Mouse (Mus musculus) heart, postnatal 25 days (tissue): ENCODE data around the gene Gak. TPM values are rescaled to one million over a fixed set of nuclear protein-coding genes. Genes with fewer than 3 reads are reported as not detected.
"Not testable (repeated sequence)": the region's sequence is repeated elsewhere in the genome, so short reads cannot be mapped to it uniquely, and the experiment has no call there.

ENCODE experiments used
- DNase-seq: peaks from one replicate; pipeline ENCODE4 v3.0.0; 2022; ENCODE audit warnings: low spot score
- intact Hi-C: fragments of 180-260 bp; cut with DNase I; formaldehyde crosslinking; loops from one replicate; pipeline ENCODE4 v1.15.1; 2025
- total RNA-seq, 2 experiments: library from RNA; stranded (reverse); gene quantifications; 2 replicates each; pipeline ENCODE4 v1.2.3; 2021

Gak gene
- total RNA-seq, 2 experiments from 2014 or later: 23.0 to 24.1 TPM

DNA sequence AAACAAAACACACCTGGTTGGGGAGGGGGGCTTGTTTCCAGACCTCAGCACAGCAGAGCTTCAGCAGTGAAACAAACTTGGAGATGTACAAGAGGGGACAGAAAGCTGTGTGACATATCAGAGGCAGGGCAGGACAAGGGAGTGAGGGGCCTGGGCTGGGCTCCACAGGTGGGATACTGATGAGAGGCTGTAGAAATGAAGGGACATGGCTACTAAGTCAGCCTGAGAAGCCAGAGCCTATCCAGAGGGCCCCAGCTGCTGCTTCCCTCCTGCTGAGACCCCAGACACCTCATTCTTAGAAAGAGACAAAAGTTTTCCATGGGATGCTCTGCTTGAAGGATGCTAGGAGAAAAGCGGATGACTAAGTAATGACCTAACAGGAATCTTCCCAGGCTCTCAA is 29.1 kb upstream of the Gak start:
- intact Hi-C loops: no loop called here
- DNase-seq: no peak

- intact Hi-C loops: no loop called here
- no peak for DNase-seq
Measured at GRCm38 (mm10) chr5:108657406-108657805, 27.9 kb upstream of the Gak start.

DNA sequence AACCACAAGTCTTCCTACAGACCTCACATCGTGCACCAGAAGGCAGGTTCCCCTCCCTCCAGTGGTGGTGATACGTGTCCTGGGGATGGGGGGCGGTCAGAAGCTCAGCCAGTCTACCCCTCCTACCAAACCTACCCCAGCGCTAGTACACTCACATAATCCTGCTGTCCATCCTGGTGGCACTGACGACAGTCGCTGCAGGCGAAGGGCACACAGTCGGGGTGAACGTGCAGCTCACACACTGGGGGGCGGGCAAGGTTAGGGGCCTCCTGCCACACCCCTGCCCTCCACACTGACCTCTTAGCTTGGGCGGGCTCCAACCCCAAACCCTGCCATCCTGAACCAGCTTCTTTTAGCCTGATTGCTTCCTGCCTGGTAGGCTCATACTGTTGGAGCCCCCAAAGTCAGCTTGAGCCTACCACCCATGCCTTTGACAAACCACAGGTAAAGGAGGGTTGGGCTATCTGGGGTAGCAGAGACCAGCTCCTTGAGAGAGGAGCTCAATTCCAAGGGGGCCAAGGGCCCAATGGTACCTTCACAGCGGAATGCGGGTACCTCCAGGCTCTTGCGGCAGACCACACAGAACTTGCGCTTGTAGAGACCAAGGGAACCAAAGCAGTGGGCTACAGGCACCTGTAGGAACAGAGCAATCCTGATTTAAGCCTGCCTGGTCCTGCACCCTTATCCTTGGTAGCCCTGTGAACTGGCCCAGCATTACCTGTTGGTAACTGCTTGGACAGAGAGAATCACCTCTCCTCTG is 26.5 kb upstream of the Gak start:
- intact Hi-C loops: no loop called here
- no peak for DNase-seq

DNA sequence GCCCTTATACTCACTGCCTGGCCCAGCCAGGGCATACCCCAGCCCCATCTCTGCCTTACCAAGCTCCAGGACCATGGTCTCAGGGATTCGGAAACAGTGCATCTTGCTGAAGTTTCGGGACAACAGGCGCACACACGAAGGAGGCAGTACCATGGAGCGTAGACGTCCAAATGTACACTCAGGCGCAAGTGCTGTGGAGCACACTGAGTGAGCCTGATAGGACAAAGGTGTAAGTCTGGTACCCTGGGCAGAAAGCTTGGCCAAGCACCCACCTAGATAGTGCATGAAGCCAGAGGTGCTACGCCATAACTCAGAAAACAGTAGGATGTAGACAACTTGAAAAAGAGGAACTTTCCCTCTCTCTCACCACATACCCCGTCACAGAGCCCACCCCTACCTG is 25.8 kb upstream of the Gak start:
- intact Hi-C loops: no loop called here
- no peak for DNase-seq

DNA sequence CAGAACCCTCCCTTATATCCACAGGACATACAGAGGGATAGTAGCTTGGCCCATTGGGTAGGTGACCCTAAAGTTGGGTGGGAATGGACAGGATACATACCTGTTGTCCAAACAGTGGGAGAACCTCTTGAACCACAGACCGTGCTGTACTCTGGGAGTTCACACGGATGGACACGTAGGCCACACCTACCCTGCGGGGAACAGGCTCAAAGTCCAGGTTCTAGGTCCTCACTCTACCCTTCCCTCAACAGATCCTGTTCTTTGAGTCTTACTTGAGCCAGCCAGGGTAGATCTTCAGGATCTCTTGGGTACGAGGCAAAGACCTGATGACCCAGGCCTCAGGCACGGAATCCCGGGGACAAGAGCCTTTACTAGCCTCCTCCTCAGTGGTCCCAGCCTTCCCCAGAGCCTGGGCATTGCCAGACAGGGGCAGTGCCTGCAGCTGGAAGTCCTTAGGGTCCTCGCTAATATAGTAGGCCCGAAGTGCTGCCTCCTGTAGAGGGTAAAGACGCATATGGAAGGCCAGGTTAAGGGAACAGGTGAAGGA is 25.0 kb upstream of the Gak start:
- no peak for DNase-seq
- intact Hi-C loops: loop anchor here (5.0 kb wide), 1 partner anchor 227 kb away; no protein-coding TSS in a partner anchor

- intact Hi-C loops: loop anchor here (5.0 kb wide), 1 partner anchor 226 kb away; no protein-coding TSS in a partner anchor
Measured at GRCm38 (mm10) chr5:108653341-108653740, 23.8 kb upstream of the Gak start.

DNA sequence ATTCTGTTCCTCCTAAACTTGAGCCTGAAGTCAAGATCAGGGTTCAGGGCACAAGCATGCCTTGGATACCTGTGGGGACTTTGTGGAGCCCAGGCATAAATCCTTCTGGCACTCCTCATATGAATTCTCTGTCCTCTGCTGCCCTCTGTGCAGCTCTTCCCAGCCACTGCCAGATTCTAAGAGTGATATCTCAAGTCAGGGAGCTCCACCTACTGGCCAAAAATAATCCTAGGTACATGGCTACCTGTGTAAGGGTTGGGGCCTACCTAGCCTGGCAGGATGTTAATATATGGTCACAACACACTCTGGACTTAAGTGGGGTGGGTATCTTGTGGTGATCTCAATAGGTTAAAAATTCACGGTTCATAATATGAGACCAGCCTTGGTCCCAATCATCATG is 22.3 kb upstream of the Gak start:
- intact Hi-C loops: loop anchor here (5.0 kb wide), 1 partner anchor 225 kb away; no protein-coding TSS in a partner anchor
- DNase-seq: no peak

More at GRCm38 (mm10) chr5:108653341-108653740, 23.8 kb upstream of the Gak start:
- no peak for DNase-seq

GRCm38 (mm10) chr5:108651136-108651720 is 21.7 kb upstream of the Gak start:
- no peak for DNase-seq
- intact Hi-C loops: loop anchor here (5.0 kb wide), 1 partner anchor 224 kb away; no protein-coding TSS in a partner anchor

- no peak for DNase-seq
- intact Hi-C loops: loop anchor here (5.0 kb wide), 1 partner anchor 223 kb away; no protein-coding TSS in a partner anchor
Measured at GRCm38 (mm10) chr5:108650341-108650740, 20.8 kb upstream of the Gak start.

DNA sequence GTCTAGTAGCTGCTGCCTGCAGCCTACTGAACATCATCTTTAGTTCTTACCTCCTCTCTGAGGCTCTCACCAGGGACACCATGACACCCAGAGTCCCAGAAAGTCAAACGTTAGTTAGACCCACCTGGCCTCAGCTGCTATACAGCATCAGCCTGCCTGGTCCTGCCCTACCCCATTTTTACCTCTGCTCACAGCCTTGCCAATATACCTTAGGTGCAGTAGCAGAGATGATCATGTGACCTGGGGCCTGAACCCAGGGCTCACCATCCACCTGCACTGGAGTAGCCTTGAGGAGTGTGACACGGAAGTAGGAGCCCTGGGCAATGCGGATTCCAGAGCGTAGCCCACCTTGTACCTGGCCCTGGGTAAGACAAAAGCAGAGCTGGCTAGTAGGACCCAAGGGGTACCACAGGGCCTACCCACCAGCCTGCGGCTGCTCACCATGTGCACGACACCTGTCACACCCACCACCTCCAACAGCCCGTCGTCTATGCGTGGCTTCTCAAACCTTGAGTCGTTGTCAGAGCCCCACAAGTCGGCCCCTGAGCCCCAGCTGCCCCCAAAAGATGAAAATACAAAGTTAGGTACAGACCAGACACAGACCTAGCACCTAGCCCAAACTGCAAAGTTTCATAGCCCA is 19.5 kb upstream of the Gak start:
- DNase-seq: no peak
- intact Hi-C loops: no loop called here

GRCm38 (mm10) chr5:108647820-108648465 is 18.4 kb upstream of the Gak start:
- intact Hi-C loops: no loop called here
- no peak for DNase-seq

GRCm38 (mm10) chr5:108647311-108647710 is 17.8 kb upstream of the Gak start:
- intact Hi-C loops: no loop called here
- DNase-seq: no peak

GRCm38 (mm10) chr5:108646343-108646660 is 16.7 kb upstream of the Gak start:
- intact Hi-C loops: no loop called here
- no peak for DNase-seq

DNA sequence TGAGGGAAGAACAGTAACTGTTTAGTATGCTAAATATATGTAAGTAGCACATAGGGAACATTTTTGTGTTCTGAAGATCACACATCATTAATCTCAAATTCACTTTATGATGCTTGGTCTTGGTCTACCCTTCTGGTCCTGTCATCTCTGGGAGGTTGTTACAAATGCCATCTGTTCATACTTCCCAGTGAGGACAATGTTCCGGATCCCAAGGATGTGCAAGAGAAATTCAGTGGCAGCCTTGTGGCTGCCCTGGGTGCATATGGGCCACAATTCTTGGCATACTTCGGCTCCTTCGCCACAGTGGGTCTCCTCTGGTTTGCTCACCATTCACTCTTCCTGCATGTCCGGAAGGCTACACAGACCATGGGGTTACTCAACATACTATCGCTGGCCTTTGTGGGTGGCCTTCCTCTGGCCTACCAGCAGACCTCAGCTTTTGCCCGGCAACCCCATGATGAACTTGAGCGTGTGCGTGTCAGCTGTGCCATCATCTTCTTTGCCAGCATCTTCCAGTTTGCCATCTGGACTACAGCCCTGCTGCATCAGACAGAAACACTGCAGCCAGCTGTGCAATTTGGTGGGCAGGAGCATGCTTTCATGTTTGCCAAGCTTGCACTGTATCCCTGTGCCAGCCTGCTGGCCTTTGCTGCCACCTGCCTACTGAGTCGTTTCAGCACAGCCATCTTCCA is 16.2 kb upstream of the Gak start:
- intact Hi-C loops: no loop called here
- no peak for DNase-seq

- intact Hi-C loops: no loop called here
- no peak for DNase-seq
Measured at GRCm38 (mm10) chr5:108643674-108644073, 14.1 kb upstream of the Gak start.

- no peak for DNase-seq
- intact Hi-C loops: no loop called here
Measured at GRCm38 (mm10) chr5:108636172-108636571, 6.6 kb upstream of the Gak start.

DNA sequence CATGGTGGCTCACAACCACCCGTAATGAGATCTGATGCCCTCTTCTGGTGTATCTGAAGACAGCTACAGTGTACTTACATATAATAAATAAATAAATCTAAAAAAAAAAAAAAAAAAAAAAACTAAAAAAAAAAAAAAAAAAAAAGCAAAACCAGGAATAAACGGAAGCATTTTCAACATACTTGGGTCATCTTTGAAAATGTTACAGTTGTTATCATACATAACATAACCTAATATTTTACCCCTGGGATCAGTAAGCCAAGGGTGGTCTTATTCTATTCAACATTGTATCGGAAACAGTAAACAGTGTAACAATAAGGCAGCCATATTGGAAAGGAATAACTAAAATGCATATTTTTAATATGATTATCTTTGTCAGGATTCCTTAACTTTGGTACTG is 4.5 kb upstream of the Gak start:
- DNase-seq: not testable (repeated sequence)
- intact Hi-C loops: loop anchor here (5.0 kb wide), 1 partner anchor 202 kb away; the partner anchor contains the start of gene Atp5k

GRCm38 (mm10) chr5:108633676-108634075 is 4.1 kb upstream of the Gak start:
- intact Hi-C loops: loop anchor here (5.0 kb wide), 1 partner anchor 201 kb away; the partner anchor contains the start of gene Atp5k
- DNase-seq: no peak

- intact Hi-C loops: loop anchor here (5.0 kb wide), 1 partner anchor 38 kb away; the partner anchor contains the start of gene Dgkq
- DNase-seq: no peak
Measured at GRCm38 (mm10) chr5:108628891-108629633, 493 bp downstream of the Gak start.
